Mouse (Mus musculus) neural tube, embryonic 14.5 days (tissue): ENCODE results near the gene Mvb12b. TPM values are rescaled to one million over a fixed set of nuclear protein-coding genes. Genes with fewer than 3 reads are reported as not detected.

ENCODE experiments used
- ATAC-seq: fragments of 200-750 bp; cut with Nextera tagmentation; 2 replicates; pipeline ENCODE4 v1.8.0; 2017; ENCODE audit warnings: low read depth, mild to moderate bottlenecking, moderate TSS enrichment, moderate library complexity
- H3K27ac ChIP-seq: fragments of 300-500 bp; sonication (generic); 2 replicates; pipeline ENCODE4 v1.5.1; 2014; ENCODE audit warnings: low read depth, mild to moderate bottlenecking, control low read depth, low read length, moderate library complexity, mixed read lengths
- H3K27me3 ChIP-seq: fragments of 300-500 bp; sonication (generic); 2 replicates; pipeline ENCODE4 v1.6.1; 2014; ENCODE audit warnings: low read length; ENCODE audit not compliant: control insufficient read depth, insufficient read depth
- H3K36me3 ChIP-seq: fragments of 300-500 bp; sonication (generic); 2 replicates; pipeline ENCODE4 v1.6.1; 2014; ENCODE audit warnings: low read length, mixed read lengths; ENCODE audit not compliant: control insufficient read depth, insufficient read depth
- H3K4me1 ChIP-seq: fragments of 300-500 bp; sonication (generic); 2 replicates; pipeline ENCODE4 v1.6.1; 2014; ENCODE audit warnings: low read length; ENCODE audit not compliant: control insufficient read depth, insufficient read depth
- H3K4me2 ChIP-seq: fragments of 300-500 bp; sonication (generic); 2 replicates; pipeline ENCODE4 v1.6.1; 2014; ENCODE audit warnings: mild to moderate bottlenecking, low read depth, low read length, control low read depth
- H3K4me3 ChIP-seq: fragments of 300-500 bp; sonication (generic); 2 replicates; pipeline ENCODE4 v1.5.1; 2014; ENCODE audit warnings: low read depth, low read length, control low read depth, mixed read lengths
- H3K9ac ChIP-seq: fragments of 300-500 bp; sonication (generic); replicated peaks from 2 replicates; pipeline ENCODE4 v1.6.1; 2014; ENCODE audit warnings: low read depth, mild to moderate bottlenecking, control low read depth, low read length, mixed read lengths
- H3K9me3 ChIP-seq: fragments of 300-500 bp; sonication (generic); 2 replicates; pipeline ENCODE4 v1.6.1; 2016; ENCODE audit warnings: low read length; ENCODE audit not compliant: control insufficient read depth
- WGBS: fragments of 180-500 bp; shearing (Covaris S2); extraction: QIAGEN DNeasy Blood & Tissue Kit; methylation state at CpG from one replicate; pipeline ENCODE4 v1.1.7; 2014; 5-methylcytosine and 5-hydroxymethylcytosine counted together
- polyA plus RNA-seq: library from polyadenylated mRNA; unstranded; fragments of >200 nt; fragmentation: Nextera tagmentation; extraction: Ambion mirVana; gene quantifications from 2 replicates; pipeline ENCODE4 v1.2.1, GENCODE M21; 2014

Mvb12b gene
- polyA plus RNA-seq, 1 experiment from 2014 or later: 54.0 TPM

DNA sequence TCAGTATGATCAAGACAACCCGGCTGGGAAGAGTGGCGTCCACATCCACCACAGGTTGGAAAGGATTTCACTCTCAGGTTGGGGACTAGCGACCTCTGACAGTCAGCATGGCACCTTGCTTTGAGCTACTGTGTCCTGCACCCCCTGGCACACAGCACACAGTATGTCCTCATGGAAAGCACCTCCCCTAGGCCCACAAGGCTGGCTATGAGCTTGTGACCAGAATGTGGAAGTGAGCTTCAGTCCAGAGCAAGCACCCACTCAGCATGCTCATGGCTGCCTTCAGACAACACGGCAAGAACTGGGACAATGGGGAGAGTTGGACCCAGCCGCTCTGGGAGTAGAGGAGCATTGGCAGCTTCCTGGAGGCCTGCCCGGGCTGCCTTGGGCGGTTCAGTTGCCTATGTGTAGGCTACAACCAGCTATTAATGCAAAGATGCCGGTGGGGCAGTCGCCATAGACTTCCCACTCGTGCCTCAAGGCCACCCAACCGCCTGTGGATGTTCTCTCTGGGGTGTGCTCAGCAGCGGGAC lies 84.6 kb downstream of the Mvb12b start:
- 70% methylated on average over 12 of the region's 12 CpGs for WGBS
- H3K27me3 ChIP-seq: no peaks in the 10 kb centered on the region
- H3K9ac ChIP-seq: no peak overlapping the region
- no peak overlapping the region for H3K4me3 ChIP-seq
- no peak overlapping the region for H3K27ac ChIP-seq
- ATAC-seq: no peak
- 0 out of 2 replicates have a peak, but pooled peaks cover 10% of the 10 kb centered on the region for H3K4me1 ChIP-seq
- 0 out of 2 replicates have a peak, but pooled peaks cover 10% of the 10 kb centered on the region for H3K36me3 ChIP-seq
- no peak overlapping the region for H3K4me2 ChIP-seq
- H3K9me3 ChIP-seq: no peaks in the 10 kb centered on the region

DNA sequence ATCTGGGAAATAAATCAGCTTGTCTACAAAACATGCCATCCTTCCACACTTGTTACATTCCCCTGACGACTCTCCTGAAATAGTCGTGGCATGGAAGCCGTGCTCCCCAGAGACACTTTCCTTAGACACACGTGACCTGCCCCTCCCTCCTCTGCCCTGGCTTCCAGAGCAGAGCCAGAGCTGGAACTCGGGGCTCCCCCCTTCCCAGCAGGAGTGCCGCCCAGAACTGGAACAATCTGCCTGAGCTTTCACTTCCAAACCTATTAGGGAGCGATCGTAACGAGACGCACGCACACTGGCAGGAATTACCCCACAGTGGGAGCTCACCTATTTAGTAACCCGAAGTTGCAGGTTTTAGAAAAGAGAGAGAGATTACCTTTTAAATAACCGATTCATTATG lies 86.0 kb downstream of the Mvb12b start:
- 0 out of 2 replicates have a peak, but pooled peaks cover 10% of the 10 kb centered on the region for H3K36me3 ChIP-seq
- no peaks in the 10 kb centered on the region for H3K9me3 ChIP-seq
- no peak for ATAC-seq
- H3K4me1 ChIP-seq: peaks cover 10% of the 10 kb centered on the region; the same call in 1 of the 2 replicates
- H3K4me2 ChIP-seq: no peak overlapping the region
- H3K4me3 ChIP-seq: no peak overlapping the region
- H3K9ac ChIP-seq: no peak overlapping the region
- no peaks in the 10 kb centered on the region for H3K27me3 ChIP-seq
- WGBS: 56% methylated on average over 13 of the region's 13 CpGs
- no peak overlapping the region for H3K27ac ChIP-seq

GRCm38 (mm10) chr2:33801336-33801735 lies 86.4 kb downstream of the Mvb12b start:
- no peak overlapping the region for H3K9ac ChIP-seq
- 62% methylated on average over 8 of the region's 8 CpGs for WGBS

DNA sequence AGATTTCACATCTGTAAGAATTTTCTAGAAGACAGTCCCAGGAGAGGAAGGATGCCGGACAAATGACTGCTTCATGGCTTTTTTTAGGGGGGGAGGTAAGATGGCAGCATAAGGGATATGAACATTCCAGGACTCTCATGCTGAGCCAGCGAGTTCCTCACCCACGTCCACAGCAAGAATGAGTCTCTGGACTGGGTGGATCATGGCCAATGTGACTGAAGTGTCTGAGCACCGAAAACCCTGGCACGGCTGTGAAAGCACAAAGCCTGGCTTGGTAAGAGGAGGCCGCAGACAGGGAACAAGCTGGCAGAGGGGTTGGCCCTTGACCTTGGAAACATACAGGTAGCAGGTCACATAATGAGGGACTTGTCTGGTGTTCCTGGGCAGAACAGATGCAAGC lies 87.5 kb downstream of the Mvb12b start:
- WGBS: 90% methylated on average over 6 of the region's 6 CpGs
- no peak for ATAC-seq
- H3K36me3 ChIP-seq: 0 out of 2 replicates have a peak, but pooled peaks cover 10% of the 10 kb centered on the region

More at GRCm38 (mm10) chr2:33801336-33801735, 86.4 kb downstream of the Mvb12b start:
- H3K27me3 ChIP-seq: no peaks in the 10 kb centered on the region
- H3K27ac ChIP-seq: no peak overlapping the region
- H3K9me3 ChIP-seq: no peaks in the 10 kb centered on the region
- H3K4me2 ChIP-seq: no peak overlapping the region
- no peak for ATAC-seq
- H3K36me3 ChIP-seq: 0 out of 2 replicates have a peak, but pooled peaks cover 10% of the 10 kb centered on the region
- H3K4me1 ChIP-seq: peaks cover 9% of the 10 kb centered on the region; the same call in 1 of the 2 replicates
- H3K4me3 ChIP-seq: no peak overlapping the region

GRCm38 (mm10) chr2:33795716-33796472 lies 91.9 kb downstream of the Mvb12b start:
- Histone ChIP-seq H3K9me3 (no peaks in the 10 kb centered on the region), H3K36me3 (0 out of 2 replicates have a peak, but pooled peaks cover 5% of the 10 kb centered on the region), H3K4me2 (no peak overlapping the region), H3K9ac (no peak overlapping the region), H3K4me3 (no peak overlapping the region), H3K4me1 (peaks cover 17% of the 10 kb centered on the region), H3K27ac (peak overlapping the region; percentile 44), H3K27me3 (no peaks in the 10 kb centered on the region)
- ATAC-seq: peak; percentile 39; the same call in 1 of the 2 replicates
- 39% methylated on average over 15 of the region's 15 CpGs for WGBS

More for the DNA sequence above, 87.5 kb downstream of the Mvb12b start:
- no peaks in the 10 kb centered on the region for H3K9me3 ChIP-seq
- H3K4me1 ChIP-seq: peaks cover 8% of the 10 kb centered on the region; the same call in 1 of the 2 replicates
- no peak overlapping the region for H3K27ac ChIP-seq
- no peak overlapping the region for H3K4me3 ChIP-seq
- no peak overlapping the region for H3K9ac ChIP-seq
- H3K27me3 ChIP-seq: no peaks in the 10 kb centered on the region
- no peak overlapping the region for H3K4me2 ChIP-seq

DNA sequence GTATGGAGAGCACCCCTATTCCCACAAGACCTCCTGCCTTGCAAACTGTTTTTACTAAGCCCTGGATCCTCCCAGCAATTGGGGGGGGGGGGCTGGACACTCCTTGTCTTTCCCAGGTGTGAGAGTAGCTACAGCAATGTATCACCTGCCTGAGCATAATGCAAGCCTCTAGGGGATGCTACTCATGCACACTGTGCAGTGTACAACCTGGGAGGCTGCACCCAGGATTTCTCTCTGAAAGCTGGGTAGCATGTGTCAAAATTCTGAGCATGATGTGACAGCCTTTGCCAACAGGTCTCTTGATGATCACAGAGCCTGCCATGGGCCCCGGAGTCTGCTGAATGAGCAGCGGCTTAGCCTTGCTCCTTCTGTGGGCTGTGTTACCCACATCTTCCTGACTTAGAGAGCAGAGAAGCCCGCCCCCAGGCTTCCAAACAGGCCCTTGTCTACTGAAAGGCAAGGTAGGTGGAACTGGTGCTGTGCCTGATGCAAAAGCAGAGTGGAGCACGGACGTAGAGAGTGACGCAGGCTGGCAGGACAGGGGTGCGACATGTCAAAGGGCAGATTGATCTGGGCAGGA lies 92.7 kb downstream of the Mvb12b start:
- WGBS: 91% methylated on average over 7 of the region's 7 CpGs
- H3K27me3 ChIP-seq: no peaks in the 10 kb centered on the region
- 0 out of 2 replicates have a peak, but pooled peaks cover 2% of the 10 kb centered on the region for H3K36me3 ChIP-seq
- peak; percentile 16; the same call in 1 of the 2 replicates for ATAC-seq
- H3K4me1 ChIP-seq: peaks cover 25% of the 10 kb centered on the region
- H3K9ac ChIP-seq: no peak overlapping the region
- peak overlapping the region; percentile 60 for H3K27ac ChIP-seq
- no peak overlapping the region for H3K4me3 ChIP-seq
- no peak overlapping the region for H3K4me2 ChIP-seq
- no peaks in the 10 kb centered on the region for H3K9me3 ChIP-seq

DNA sequence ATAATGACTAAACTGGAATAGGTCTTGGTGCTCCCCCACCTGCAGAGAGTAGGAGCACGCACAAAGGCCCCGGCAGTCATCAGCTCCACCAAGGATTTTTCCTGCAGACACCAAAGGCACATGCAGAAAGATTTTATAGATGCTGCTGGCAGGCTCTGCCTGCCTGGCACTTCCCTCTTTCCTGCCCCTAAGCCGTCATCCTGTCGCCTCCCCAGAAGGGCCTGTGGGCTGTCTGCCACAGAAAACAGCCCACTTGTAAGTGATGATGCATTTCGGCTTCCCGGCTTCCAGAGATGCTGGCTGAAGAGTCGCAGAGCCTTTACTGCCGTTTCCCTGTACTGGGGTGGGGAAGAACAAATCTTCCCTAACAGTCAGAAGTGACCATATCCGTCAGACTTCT lies 93.3 kb downstream of the Mvb12b start:
- Histone ChIP-seq H3K36me3 (no peaks in the 10 kb centered on the region), H3K9me3 (no peaks in the 10 kb centered on the region), H3K9ac (0 out of 2 replicates have a peak overlapping the region, but pooled peaks have one; percentile 11), H3K4me1 (peaks cover 31% of the 10 kb centered on the region), H3K4me2 (no peak overlapping the region), H3K27me3 (no peaks in the 10 kb centered on the region), H3K4me3 (no peak overlapping the region), H3K27ac (peak overlapping the region; percentile 60; the same call in 1 of the 2 replicates)
- WGBS: 57% methylated on average over 9 of the region's 9 CpGs
- ATAC-seq: no peak

- Histone ChIP-seq H3K9me3 (no peaks in the 10 kb centered on the region), H3K4me2 (no peak overlapping the region), H3K4me3 (no peak overlapping the region), H3K36me3 (no peaks in the 10 kb centered on the region), H3K27me3 (no peaks in the 10 kb centered on the region), H3K9ac (no peak overlapping the region), H3K4me1 (peaks cover 53% of the 10 kb centered on the region), H3K27ac (peak overlapping the region; percentile 74; the same call in 1 of the 2 replicates)
- 52% methylated on average over 5 of the region's 5 CpGs for WGBS
- no peak for ATAC-seq
Measured at GRCm38 (mm10) chr2:33790301-33790700, 97.4 kb downstream of the Mvb12b start.

DNA sequence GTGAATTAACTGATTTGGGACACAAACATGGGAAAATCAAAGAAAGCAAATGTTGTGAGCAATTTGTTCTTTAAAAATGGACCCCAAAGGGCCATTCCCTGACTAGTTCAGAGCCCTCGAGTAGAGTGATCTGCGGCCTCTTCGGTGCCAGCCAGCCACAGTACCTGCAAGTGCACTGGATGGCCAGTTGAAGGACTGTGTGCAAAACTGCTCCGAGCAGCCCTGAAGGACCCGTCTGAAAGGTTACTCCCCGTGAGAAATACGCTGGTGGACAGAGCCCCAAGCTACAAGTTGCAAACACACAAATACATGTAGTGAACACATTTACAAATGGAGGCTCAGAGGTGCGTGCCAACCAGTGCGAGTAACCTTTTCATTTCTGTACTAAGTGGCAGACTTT lies 98.0 kb downstream of the Mvb12b start:
- ATAC-seq: no peak
- H3K9me3 ChIP-seq: no peaks in the 10 kb centered on the region
- peaks cover 52% of the 10 kb centered on the region for H3K4me1 ChIP-seq
- peak overlapping the region; percentile 74 for H3K27ac ChIP-seq
- 38% methylated on average over 9 of the region's 9 CpGs for WGBS
- H3K4me3 ChIP-seq: no peak overlapping the region
- no peaks in the 10 kb centered on the region for H3K36me3 ChIP-seq
- no peak overlapping the region for H3K4me2 ChIP-seq
- H3K27me3 ChIP-seq: no peaks in the 10 kb centered on the region
- H3K9ac ChIP-seq: no peak overlapping the region
